Mouse (Mus musculus) frontal cortex, adult 2 months (tissue): ENCODE measurements around the gene Gm26566. TPM values are rescaled to one million over a fixed set of nuclear protein-coding genes. Genes with fewer than 3 reads are reported as not detected.
"Not testable (repeated sequence)": the region's sequence is repeated elsewhere in the genome, so short reads cannot be mapped to it uniquely, and the experiment has no call there.

Experiments used
- DNase-seq, 2 experiments: peaks; one replicate each; pipeline ENCODE4 v3.0.0; 2022; ENCODE audit warnings: low spot score in 1 of 2; ENCODE audit errors: extremely low spot score in 1 of 2
- polyA plus RNA-seq: library from polyadenylated mRNA; depleted of rRNA; stranded (reverse); fragments of >200 nt; gene quantifications from 2 replicates; pipeline ENCODE4 v1.2.3, GENCODE M21; 2012

Gm26566 gene
- polyA plus RNA-seq, 1 experiment, result 1.0 TPM

- no peak for DNase-seq
Observed at GRCm38 (mm10) chr4:88727324-88727723, 5.7 kb downstream of the Gm26566 start.

- DNase-seq, result peak in 1 of 2 experiments; percentile 74
Observed at GRCm38 (mm10) chr4:88738480-88738879, 16.9 kb downstream of the Gm26566 start.

- DNase-seq, result no peak
Observed at GRCm38 (mm10) chr4:88739036-88739435, 17.4 kb downstream of the Gm26566 start.

GRCm38 (mm10) chr4:88741426-88741825 lies 19.8 kb downstream of the Gm26566 start:
- no peak for DNase-seq

- DNase-seq, result no peak
Observed at GRCm38 (mm10) chr4:88742771-88743371, 21.3 kb downstream of the Gm26566 start.

- no peak for DNase-seq
Observed at GRCm38 (mm10) chr4:88744207-88744606, 22.6 kb downstream of the Gm26566 start.

GRCm38 (mm10) chr4:88749926-88750325 lies 28.3 kb downstream of the Gm26566 start:
- DNase-seq, result no peak

GRCm38 (mm10) chr4:88754818-88755340 lies 33.3 kb downstream of the Gm26566 start, which contains the start of gene Gm13271:
TSS of gene Gm13271 (plus strand) at chr4:88754868.
- peak; percentile 65 to 83 for DNase-seq

- DNase-seq, result not testable (repeated sequence)
Observed at GRCm38 (mm10) chr4:88756581-88757513, 35.2 kb downstream of the Gm26566 start.

- DNase-seq, result peak; percentile 91 to 94
Observed at GRCm38 (mm10) chr4:88757628-88758031, 36.0 kb downstream of the Gm26566 start.

- not testable (repeated sequence) for DNase-seq
Observed at GRCm38 (mm10) chr4:88758751-88759150, 37.1 kb downstream of the Gm26566 start.

GRCm38 (mm10) chr4:88759610-88760268 lies 38.1 kb downstream of the Gm26566 start, which contains the start of gene Gm13283:
TSS of gene Gm13283 (plus strand) at chr4:88760119.
- DNase-seq, result peak; percentile 24 to 43

GRCm38 (mm10) chr4:88760431-88760830 lies 38.8 kb downstream of the Gm26566 start:
- peak in 1 of 2 experiments; percentile 48 for DNase-seq

GRCm38 (mm10) chr4:88761776-88762175 lies 40.2 kb downstream of the Gm26566 start:
- peak; percentile 59 to 73 for DNase-seq

- DNase-seq, result not testable (repeated sequence)
Observed at GRCm38 (mm10) chr4:88762341-88762740, 40.7 kb downstream of the Gm26566 start.

- not testable (repeated sequence) for DNase-seq
Observed at GRCm38 (mm10) chr4:88763384-88764018, 41.9 kb downstream of the Gm26566 start.
